Mouse (Mus musculus) hindbrain, postnatal 0 days (tissue): ENCODE measurements around the gene Cpne6. TPM values are rescaled to one million over a fixed set of nuclear protein-coding genes. Genes with fewer than 3 reads are reported as not detected.

Experiments used
- ATAC-seq: fragments of 200-750 bp; cut with Nextera tagmentation; 2 replicates; pipeline ENCODE4 v1.8.0; 2017; ENCODE audit warnings: mild to moderate bottlenecking, moderate TSS enrichment, moderate library complexity
- DNase-seq: peaks from one replicate; pipeline ENCODE4 v3.0.0-alpha.2; 2015; ENCODE audit warnings: low spot score
- H3K27ac ChIP-seq: fragments of 300-500 bp; sonication (generic); 2 replicates; pipeline ENCODE4 v1.5.1; 2014; ENCODE audit warnings: mild to moderate bottlenecking
- H3K27me3 ChIP-seq: fragments of 300-500 bp; sonication (generic); 2 replicates; pipeline ENCODE4 v1.6.1; 2014; ENCODE audit warnings: low read length, mixed read lengths; ENCODE audit not compliant: insufficient read depth
- H3K36me3 ChIP-seq: fragments of 300-500 bp; sonication (generic); 2 replicates; pipeline ENCODE4 v1.6.1; 2014; ENCODE audit warnings: low read length, mixed read lengths; ENCODE audit not compliant: insufficient read depth
- H3K4me1 ChIP-seq: fragments of 300-500 bp; sonication (generic); 2 replicates; pipeline ENCODE4 v1.6.1; 2014; ENCODE audit warnings: antibody characterized with exemption, low read length, mixed read lengths; ENCODE audit not compliant: insufficient read depth
- H3K4me2 ChIP-seq: fragments of 300-500 bp; sonication (generic); 2 replicates; pipeline ENCODE4 v1.6.1; 2014; ENCODE audit warnings: low read depth, mild to moderate bottlenecking, low read length, moderate library complexity, mixed read lengths
- H3K4me3 ChIP-seq: fragments of 300-500 bp; sonication (generic); 2 replicates; pipeline ENCODE4 v1.5.1; 2014; ENCODE audit warnings: low read length
- H3K9ac ChIP-seq: fragments of 300-500 bp; sonication (generic); replicated peaks from 2 replicates; pipeline ENCODE4 v1.6.1; 2014; ENCODE audit warnings: mild to moderate bottlenecking, low read length, moderate library complexity, mixed read lengths
- H3K9me3 ChIP-seq: fragments of 300-500 bp; sonication (generic); 2 replicates; pipeline ENCODE4 v1.6.1; 2016; ENCODE audit warnings: low read length, mixed read lengths
- CTCF ChIP-seq: IDR thresholded peaks from 2 replicates; pipeline ENCODE4 v1.5.1; 2016; ENCODE audit warnings: antibody characterized with exemption, control low read depth, low read depth
- WGBS: fragments of 180-500 bp; shearing (Covaris S2); extraction: QIAGEN DNeasy Blood & Tissue Kit; methylation state at CpG from one replicate; pipeline ENCODE4 v1.1.7; 2014; 5-methylcytosine and 5-hydroxymethylcytosine counted together
- polyA plus RNA-seq: library from polyadenylated mRNA; unstranded; fragments of >200 nt; fragmentation: Nextera tagmentation; extraction: Ambion mirVana; gene quantifications from 2 replicates; pipeline ENCODE4 v1.2.1, GENCODE M21; 2015
- total RNA-seq: library from RNA; depleted of rRNA; stranded (reverse); fragments of >200 nt; gene quantifications from 2 replicates; pipeline ENCODE4 v1.2.3, GENCODE M21; 2014

The Cpne6 gene
- total and polyA plus RNA-seq, 2 experiments from 2014 or later = 19.7 to 25.3 TPM

DNA sequence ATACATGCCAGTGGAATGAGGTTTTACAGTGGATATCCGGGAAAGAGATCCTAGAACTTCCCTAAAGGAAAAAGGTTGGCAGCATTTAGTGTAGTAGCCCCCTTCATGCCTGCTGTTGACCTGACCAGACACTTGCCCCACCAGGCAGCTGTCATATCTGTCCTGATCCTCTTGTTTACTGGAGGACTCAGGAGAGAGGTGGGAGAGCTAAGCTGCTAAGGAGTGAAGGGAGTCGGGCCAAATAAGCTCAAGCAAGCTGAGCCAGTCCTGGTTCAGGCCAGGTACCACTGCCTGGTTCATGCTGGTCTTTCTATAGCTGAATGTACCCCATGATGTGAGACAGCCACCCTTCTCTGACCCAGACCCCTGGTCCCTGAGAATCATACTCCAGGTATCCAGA, 16.4 kb downstream of the Cpne6 start:
- no peak overlapping the region for H3K4me3 ChIP-seq
- no peak overlapping the region for H3K27ac ChIP-seq
- ATAC-seq (no peak), DNase-seq (no peak)
- no peaks in the 10 kb centered on the region for H3K4me1 ChIP-seq
- no peak for TF ChIP-seq CTCF
- no peak overlapping the region for H3K9ac ChIP-seq
- H3K9me3 ChIP-seq = no peaks in the 10 kb centered on the region
- no peaks in the 10 kb centered on the region for H3K27me3 ChIP-seq
- H3K4me2 ChIP-seq = no peak overlapping the region
- H3K36me3 ChIP-seq = no peaks in the 10 kb centered on the region
- 86% methylated on average over 2 of the region's 2 CpGs for WGBS

DNA sequence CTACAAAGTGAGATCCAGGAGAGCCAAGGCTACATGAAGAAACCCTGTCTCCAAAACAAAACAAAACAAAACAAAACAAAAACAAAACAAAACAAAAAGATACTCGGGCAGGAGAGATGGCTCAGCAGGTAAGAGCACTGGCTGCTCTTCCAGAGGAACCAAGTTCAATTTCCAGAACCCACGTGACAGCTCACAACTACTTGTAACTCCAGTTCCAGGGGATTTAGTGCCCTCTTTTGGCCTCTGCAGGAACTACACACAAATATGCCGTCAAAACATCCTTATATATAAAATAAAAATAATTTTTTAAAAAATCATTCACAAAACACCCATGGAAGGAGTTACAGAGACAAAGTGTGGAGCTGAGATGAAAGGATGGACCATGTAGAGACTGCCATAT, 17.7 kb downstream of the Cpne6 start:
- H3K9ac ChIP-seq = no peak overlapping the region
- ATAC-seq (no peak), DNase-seq (peak; percentile 78)
- WGBS = 17% methylated on average over 3 of the region's 3 CpGs
- H3K27ac ChIP-seq = no peak overlapping the region
- H3K9me3 ChIP-seq = no peaks in the 10 kb centered on the region
- H3K4me1 ChIP-seq = no peaks in the 10 kb centered on the region
- no peaks in the 10 kb centered on the region for H3K27me3 ChIP-seq
- TF ChIP-seq CTCF = peak; percentile 61
- no peaks in the 10 kb centered on the region for H3K36me3 ChIP-seq
- H3K4me3 ChIP-seq = no peak overlapping the region
- H3K4me2 ChIP-seq = no peak overlapping the region

DNA sequence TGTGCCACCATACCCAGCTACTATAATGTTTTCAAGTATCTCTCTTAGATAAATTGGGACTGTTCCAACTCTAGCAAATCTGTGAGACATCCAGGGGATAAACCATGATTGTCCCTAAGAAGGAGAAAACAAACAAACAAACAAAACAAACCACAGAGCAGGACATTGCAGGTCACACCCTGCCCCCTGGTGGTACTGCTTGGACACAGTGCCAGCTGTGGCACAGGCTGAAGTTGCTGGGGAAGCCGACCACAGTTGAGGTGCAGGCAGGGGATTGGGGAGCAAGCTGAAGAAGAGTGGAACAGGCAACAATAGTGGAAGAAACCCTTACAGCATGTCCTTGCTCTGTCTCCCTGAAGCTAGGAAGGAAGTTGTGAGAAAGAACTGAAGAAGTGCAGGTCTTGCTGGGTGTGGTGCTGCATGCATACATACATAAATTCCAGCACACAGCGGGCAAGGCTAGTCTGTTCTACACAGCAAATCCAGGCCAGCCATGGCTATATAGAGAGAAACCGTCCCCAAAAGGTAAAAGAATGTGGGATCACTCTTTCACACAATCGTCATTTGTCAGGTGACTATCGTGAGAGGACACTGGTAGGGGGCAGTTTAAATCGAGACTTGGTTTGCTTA, 26.0 kb downstream of the Cpne6 start:
- peak; percentile 68 for DNase-seq
- Histone ChIP-seq H3K4me2 (no peak overlapping the region), H3K27me3 (no peaks in the 10 kb centered on the region), H3K4me3 (no peak overlapping the region), H3K9me3 (no peaks in the 10 kb centered on the region), H3K36me3 (no peaks in the 10 kb centered on the region), H3K27ac (no peak overlapping the region), H3K9ac (no peak overlapping the region), H3K4me1 (peaks cover 3% of the 10 kb centered on the region)
- ATAC-seq = no peak
- 60% methylated on average over 6 of the region's 6 CpGs for WGBS
- TF ChIP-seq CTCF = peak; percentile 83

DNA sequence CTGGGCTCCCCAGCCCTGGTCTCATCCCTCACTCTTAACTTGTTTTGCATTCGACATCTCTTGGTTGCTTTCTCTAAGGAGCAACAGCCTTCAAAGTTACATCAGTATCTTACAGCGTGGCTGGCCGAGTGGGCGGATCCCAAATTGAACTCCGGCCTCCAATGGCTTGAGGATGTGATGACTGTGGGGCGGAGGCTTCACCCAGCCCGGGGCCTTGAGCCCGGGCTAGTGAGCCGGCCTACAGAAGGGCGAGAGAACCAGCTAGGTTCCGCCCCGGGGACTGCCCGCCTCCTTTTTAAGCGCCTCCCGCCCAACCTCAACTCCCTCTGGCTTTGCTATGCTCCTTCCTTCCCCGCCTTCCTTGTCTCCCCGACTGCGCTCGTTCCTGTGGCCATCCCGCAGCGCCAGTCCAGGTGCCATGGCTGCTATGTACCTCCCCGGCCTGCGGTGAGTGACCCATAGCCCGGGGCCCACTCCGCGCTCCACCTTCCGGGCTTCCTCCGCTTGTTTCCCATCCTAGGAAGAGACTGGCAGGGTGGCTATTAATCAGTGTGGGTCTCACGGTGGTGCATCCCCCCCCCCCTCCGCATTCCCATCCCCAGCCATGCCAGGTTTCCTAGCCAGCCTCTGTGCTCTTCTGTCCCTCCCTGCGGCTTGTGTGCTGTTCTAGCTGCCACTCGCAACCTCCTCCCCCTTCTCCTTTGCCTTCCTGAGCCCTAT, 30.0 kb downstream of the Cpne6 start, which contains the start of gene Pck2:
Gene Pck2, plus strand, starts transcription at position 200 of the 720 bp plus-strand sequence.
- Histone ChIP-seq H3K9ac (peak within 1 kb of the TSS; percentile 82), H3K4me2 (peak within 1 kb of the TSS; percentile 94), H3K4me1 (peaks cover 8% of the 10 kb centered on the region), H3K4me3 (peak within 1 kb of the TSS; percentile 65), H3K27ac (peak within 1 kb of the TSS; percentile 94), H3K9me3 (no peaks in the 10 kb centered on the region), H3K27me3 (no peaks in the 10 kb centered on the region), H3K36me3 (peaks cover 8% of the 10 kb centered on the region)
- WGBS = under 1% methylated on average over 32 of the region's 32 CpGs
- peak; percentile 90 for ATAC-seq
- no peak for TF ChIP-seq CTCF
- DNase-seq = peak; percentile 86

DNA sequence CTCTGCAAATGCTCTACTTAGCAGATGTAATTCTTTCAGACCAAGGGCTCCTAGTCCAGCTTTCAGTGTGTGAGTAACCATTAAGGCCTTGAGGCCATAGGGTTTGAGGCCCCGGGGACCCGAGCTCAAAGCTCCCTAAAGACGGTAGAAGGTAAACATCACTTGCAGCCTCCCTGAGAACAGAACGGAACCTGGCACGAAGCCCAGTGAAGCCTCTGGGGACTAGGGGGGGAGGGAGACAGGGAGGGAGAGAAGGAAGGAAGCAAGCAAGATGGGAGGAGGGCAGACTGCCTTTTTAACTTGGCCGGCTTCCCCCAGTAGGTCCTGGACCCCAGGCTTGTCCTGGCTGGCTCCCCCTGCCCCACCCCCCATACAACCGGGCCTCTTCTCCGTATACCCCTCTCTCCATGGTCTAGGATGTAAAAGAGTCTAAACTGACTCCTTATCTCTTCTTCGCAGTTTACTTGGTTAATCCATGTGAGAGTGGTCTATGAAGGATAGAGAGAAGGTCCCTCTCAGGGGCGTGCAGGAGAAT, 30.6 kb downstream of the Cpne6 start:
- no peaks in the 10 kb centered on the region for H3K9me3 ChIP-seq
- peaks cover 8% of the 10 kb centered on the region for H3K4me1 ChIP-seq
- no peak for TF ChIP-seq CTCF
- H3K27me3 ChIP-seq = no peaks in the 10 kb centered on the region
- peak overlapping the region; percentile 65 for H3K4me3 ChIP-seq
- peak overlapping the region; percentile 82 for H3K9ac ChIP-seq
- peak overlapping the region; percentile 94 for H3K4me2 ChIP-seq
- DNase-seq = peak; percentile 83
- 6% methylated on average over 10 of the region's 10 CpGs for WGBS
- peak overlapping the region; percentile 94 for H3K27ac ChIP-seq
- peaks cover 10% of the 10 kb centered on the region for H3K36me3 ChIP-seq
- peak; percentile 57 for ATAC-seq

GRCm38 (mm10) chr14:55542268-55542667, 32.0 kb downstream of the Cpne6 start:
- Histone ChIP-seq H3K36me3 (peaks cover 10% of the 10 kb centered on the region), H3K27me3 (no peaks in the 10 kb centered on the region), H3K4me3 (no peak overlapping the region), H3K4me1 (peaks cover 8% of the 10 kb centered on the region), H3K27ac (no peak overlapping the region), H3K9ac (no peak overlapping the region), H3K9me3 (no peaks in the 10 kb centered on the region), H3K4me2 (no peak overlapping the region)
- no peak for TF ChIP-seq CTCF
- DNase-seq = no peak
- no peak for ATAC-seq
- WGBS = 94% methylated on average over 12 of the region's 12 CpGs
